Mouse (Mus musculus) liver, embryonic 16.5 days (tissue): ENCODE data around the gene Gys1. TPM values are rescaled to one million over a fixed set of nuclear protein-coding genes. Genes with fewer than 3 reads are reported as not detected.
"Not testable (repeated sequence)": the region's sequence is repeated elsewhere in the genome, so short reads cannot be mapped to it uniquely, and the experiment has no call there.

Source experiments
- ATAC-seq: fragments of 200-750 bp; cut with Nextera tagmentation; 2 replicates; pipeline ENCODE4 v1.8.0; 2017; ENCODE audit warnings: low read depth, mild to moderate bottlenecking, moderate number of reproducible peaks, moderate library complexity
- H3K27ac ChIP-seq: fragments of 300-500 bp; sonication (generic); 2 replicates; pipeline ENCODE4 v1.5.1; 2014; ENCODE audit warnings: mild to moderate bottlenecking, low read length
- H3K27me3 ChIP-seq: fragments of 300-500 bp; sonication (generic); 2 replicates; pipeline ENCODE4 v1.6.1; 2014; ENCODE audit warnings: low read depth, low read length, mixed read lengths; ENCODE audit not compliant: control insufficient read depth, insufficient read depth
- H3K36me3 ChIP-seq: fragments of 300-500 bp; sonication (generic); 2 replicates; pipeline ENCODE4 v1.6.1; 2014; ENCODE audit warnings: mild to moderate bottlenecking; ENCODE audit not compliant: control insufficient read depth, insufficient read depth
- H3K4me1 ChIP-seq: fragments of 300-500 bp; sonication (generic); 2 replicates; pipeline ENCODE4 v1.6.1; 2014; ENCODE audit warnings: low read depth, low read length, mixed read lengths; ENCODE audit not compliant: control insufficient read depth
- H3K4me2 ChIP-seq: fragments of 300-500 bp; sonication (generic); 2 replicates; pipeline ENCODE4 v1.6.1; 2014; ENCODE audit warnings: low read depth, low read length, mixed read lengths
- H3K4me3 ChIP-seq: fragments of 300-500 bp; sonication (generic); 2 replicates; pipeline ENCODE4 v1.5.1; 2014; ENCODE audit warnings: low read depth, mild to moderate bottlenecking, low read length
- H3K9ac ChIP-seq: fragments of 300-500 bp; sonication (generic); 2 replicates; pipeline ENCODE4 v1.6.1; 2014; ENCODE audit warnings: low read depth, low read length
- H3K9me3 ChIP-seq: fragments of 300-500 bp; sonication (generic); replicated peaks from 2 replicates; pipeline ENCODE4 v1.6.1; 2016; ENCODE audit warnings: low read length; ENCODE audit not compliant: control insufficient read depth
- WGBS: fragments of 180-500 bp; shearing (Covaris S2); extraction: QIAGEN DNeasy Blood & Tissue Kit; methylation state at CpG from one replicate; pipeline ENCODE4 v1.1.7; 2014; ENCODE audit not compliant: insufficient replicate concordance; 5-methylcytosine and 5-hydroxymethylcytosine counted together
- polyA plus RNA-seq: library from polyadenylated mRNA; unstranded; fragments of >200 nt; fragmentation: Nextera tagmentation; extraction: Ambion mirVana; gene quantifications from 2 replicates; pipeline ENCODE4 v1.2.1, GENCODE M21; 2015

Gene Gys1
- polyA plus RNA-seq, 1 experiment from 2014 or later, result 8.9 TPM

GRCm38 (mm10) chr7:45466283-45467089 lies 31.8 kb downstream of the Gys1 start, which contains the start of gene Bax:
Gene Bax, minus strand, starts transcription at chr7:45466898.
- H3K9me3 ChIP-seq, result no peaks in the 10 kb centered on the region
- H3K27ac ChIP-seq, result peak within 1 kb of the TSS; percentile 77
- H3K36me3 ChIP-seq, result peaks cover 11% of the 10 kb centered on the region
- H3K4me1 ChIP-seq, result peaks cover 35% of the 10 kb centered on the region
- no peaks in the 10 kb centered on the region for H3K27me3 ChIP-seq
- ATAC-seq, result peak; percentile 83
- H3K4me2 ChIP-seq, result peak within 1 kb of the TSS; percentile 93
- WGBS, result under 1% methylated on average over 58 of the region's 58 CpGs
- peak within 1 kb of the TSS; percentile 78 for H3K4me3 ChIP-seq
- peak within 1 kb of the TSS; percentile 90 for H3K9ac ChIP-seq

GRCm38 (mm10) chr7:45467090-45467670 lies 32.5 kb downstream of the Gys1 start:
- Histone ChIP-seq H3K9ac (peak overlapping the region; percentile 53), H3K4me2 (peak overlapping the region; percentile 93), H3K4me1 (peaks cover 29% of the 10 kb centered on the region), H3K4me3 (peak overlapping the region; percentile 78), H3K27me3 (no peaks in the 10 kb centered on the region), H3K9me3 (no peaks in the 10 kb centered on the region), H3K36me3 (peaks cover 11% of the 10 kb centered on the region), H3K27ac (no peak overlapping the region)
- ATAC-seq, result peak; percentile 10
- WGBS, result 42% methylated on average over 7 of the region's 7 CpGs

GRCm38 (mm10) chr7:45470869-45471268 lies 36.2 kb downstream of the Gys1 start:
- H3K36me3 ChIP-seq, result no peaks in the 10 kb centered on the region; the same call in 1 of the 2 replicates
- H3K4me3 ChIP-seq, result no peak overlapping the region
- ATAC-seq, result no peak
- no peaks in the 10 kb centered on the region for H3K27me3 ChIP-seq
- no peak overlapping the region for H3K4me2 ChIP-seq
- WGBS, result 5% methylated on average over 3 of the region's 3 CpGs
- peaks cover 27% of the 10 kb centered on the region for H3K4me1 ChIP-seq
- no peak overlapping the region for H3K27ac ChIP-seq
- H3K9ac ChIP-seq, result no peak overlapping the region
- no peaks in the 10 kb centered on the region for H3K9me3 ChIP-seq

- H3K36me3 ChIP-seq, result no peaks in the 10 kb centered on the region; the same call in 1 of the 2 replicates
- H3K4me2 ChIP-seq, result peak overlapping the region; percentile 50; the same call in 1 of the 2 replicates
- no peaks in the 10 kb centered on the region for H3K9me3 ChIP-seq
- no peak overlapping the region for H3K9ac ChIP-seq
- peak; percentile 65 for ATAC-seq
- H3K4me3 ChIP-seq, result peak overlapping the region; percentile 21
- peaks cover 19% of the 10 kb centered on the region for H3K4me1 ChIP-seq
- WGBS, result 47% methylated on average over 16 of the region's 16 CpGs
- no peaks in the 10 kb centered on the region for H3K27me3 ChIP-seq
- H3K27ac ChIP-seq, result peak overlapping the region; percentile 45
Observed at GRCm38 (mm10) chr7:45475291-45475969, 40.8 kb downstream of the Gys1 start.

GRCm38 (mm10) chr7:45476453-45476852 lies 41.8 kb downstream of the Gys1 start:
- Histone ChIP-seq H3K4me3 (no peak overlapping the region), H3K9me3 (no peaks in the 10 kb centered on the region), H3K9ac (no peak overlapping the region), H3K4me1 (peaks cover 11% of the 10 kb centered on the region), H3K4me2 (no peak overlapping the region), H3K36me3 (no peaks in the 10 kb centered on the region; the same call in 1 of the 2 replicates), H3K27ac (no peak overlapping the region), H3K27me3 (no peaks in the 10 kb centered on the region)
- 22% methylated on average over 1 of the region's 1 CpGs for WGBS
- no peak for ATAC-seq

GRCm38 (mm10) chr7:45477003-45477402 lies 42.4 kb downstream of the Gys1 start:
- peak; percentile 31; the same call in 1 of the 2 replicates for ATAC-seq

GRCm38 (mm10) chr7:45478774-45479173 lies 44.1 kb downstream of the Gys1 start:
- ATAC-seq, result no peak

More at GRCm38 (mm10) chr7:45477003-45477402, 42.4 kb downstream of the Gys1 start:
- Histone ChIP-seq H3K36me3 (no peaks in the 10 kb centered on the region; the same call in 1 of the 2 replicates), H3K9me3 (no peaks in the 10 kb centered on the region), H3K9ac (no peak overlapping the region), H3K4me2 (no peak overlapping the region), H3K4me1 (peaks cover 15% of the 10 kb centered on the region), H3K27ac (no peak overlapping the region), H3K27me3 (no peaks in the 10 kb centered on the region), H3K4me3 (no peak overlapping the region)
- 12% methylated on average over 3 of the region's 3 CpGs for WGBS

GRCm38 (mm10) chr7:45480310-45480709 lies 45.7 kb downstream of the Gys1 start:
- not testable (repeated sequence) for H3K36me3 ChIP-seq, H3K9ac ChIP-seq, H3K27ac ChIP-seq, ATAC-seq, H3K9me3 ChIP-seq, H3K27me3 ChIP-seq, H3K4me3 ChIP-seq, H3K4me2 ChIP-seq
- peaks cover 15% of the 10 kb centered on the region for H3K4me1 ChIP-seq
- WGBS, result 67% methylated on average over 3 of the region's 4 CpGs

More at GRCm38 (mm10) chr7:45478774-45479173, 44.1 kb downstream of the Gys1 start:
- Histone ChIP-seq H3K9me3 (no peaks in the 10 kb centered on the region), H3K9ac (no peak overlapping the region), H3K4me1 (peaks cover 18% of the 10 kb centered on the region), H3K4me3 (no peak overlapping the region), H3K27me3 (no peaks in the 10 kb centered on the region), H3K4me2 (no peak overlapping the region), H3K27ac (no peak overlapping the region), H3K36me3 (no peaks in the 10 kb centered on the region; the same call in 1 of the 2 replicates)
- WGBS, result 90% methylated on average over 7 of the region's 7 CpGs
